Mouse (Mus musculus): ENCODE data around the gene Lrch3. TPM values are rescaled to one million over a fixed set of nuclear protein-coding genes. Genes with fewer than 3 reads are reported as not detected.

The Lrch3 gene
- 67.9 to 75.6 TPM (median 71.7 TPM) in 4 replicates for total RNA-seq (2023; ENCODE audit: inconsistent age)

GRCm38 (mm10) chr16:32913937-32914881 is at the start of gene Lrch3:
Gene Lrch3, plus strand, starts transcription at chr16:32914100.

GRCm38 (mm10) chr16:32877343-32878156 is 36.4 kb upstream of the Lrch3 start, which contains the start of the genes Fyttd1 and Rubcn:
Gene Fyttd1, plus strand, starts transcription at chr16:32877500.
Gene Rubcn, minus strand, starts transcription at chr16:32877766.

GRCm38 (mm10) chr16:33056095-33056785 is 142.3 kb downstream of the Lrch3 start, which contains the start of the genes Iqcg and Rpl35a:
Gene Iqcg, minus strand, starts transcription at chr16:33056218.
Gene Rpl35a, plus strand, starts transcription at chr16:33056453.

GRCm38 (mm10) chr16:33062024-33062681 is 148.3 kb downstream of the Lrch3 start, which contains the start of gene Lmln:
Gene Lmln, plus strand, starts transcription at chr16:33062521.

Other genes with a start within 250 kb of the Lrch3 start
- gene Muc4, start 178.2 kb upstream of the Lrch3 start, total RNA-seq (2023; ENCODE audit: inconsistent age), result not detected in 4 replicates
- not detected in 4 replicates for gene Muc20, start 116.7 kb upstream of the Lrch3 start, total RNA-seq (2023; ENCODE audit: inconsistent age)
- gene Smbd1, start 103.6 kb upstream of the Lrch3 start, total RNA-seq (2023; ENCODE audit: inconsistent age), result not detected in 4 replicates
- gene Fyttd1, start 36.6 kb upstream of the Lrch3 start, total RNA-seq (2023; ENCODE audit: inconsistent age), result 53.9 to 86.8 TPM (median 79.0 TPM) in 4 replicates
- 171 to 185 TPM (median 178 TPM) in 4 replicates for gene Rubcn, start 36.3 kb upstream of the Lrch3 start, total RNA-seq (2023; ENCODE audit: inconsistent age)
- 0.12 to 1.3 TPM (median 0.34 TPM) in 4 replicates for gene Iqcg, start 142.1 kb downstream of the Lrch3 start, total RNA-seq (2023; ENCODE audit: inconsistent age)
- 1,055 to 1,135 TPM (median 1,069 TPM) in 4 replicates for gene Rpl35a, start 142.4 kb downstream of the Lrch3 start, total RNA-seq (2023; ENCODE audit: inconsistent age)
- 0.96 to 4.0 TPM (median 1.9 TPM) in 4 replicates for gene Lmln, start 148.4 kb downstream of the Lrch3 start, total RNA-seq (2023; ENCODE audit: inconsistent age)